Mouse (Mus musculus) liver, embryonic 15.5 days (tissue): ENCODE results near the gene Slc25a28. TPM values are rescaled to one million over a fixed set of nuclear protein-coding genes. Genes with fewer than 3 reads are reported as not detected.

ENCODE experiments used
- ATAC-seq: fragments of 200-750 bp; cut with Nextera tagmentation; 2 replicates; pipeline ENCODE4 v1.8.0; 2017; ENCODE audit warnings: moderate number of reproducible peaks, mild to moderate bottlenecking, moderate library complexity; ENCODE audit not compliant: insufficient read depth
- H3K27ac ChIP-seq: fragments of 300-500 bp; sonication (generic); replicated peaks from 2 replicates; pipeline ENCODE4 v1.5.1; 2015; ENCODE audit warnings: mild to moderate bottlenecking, inconsistent platforms
- H3K27me3 ChIP-seq: fragments of 300-500 bp; sonication (generic); 2 replicates; pipeline ENCODE4 v1.6.1; 2015; ENCODE audit warnings: mild to moderate bottlenecking, inconsistent platforms
- H3K36me3 ChIP-seq: fragments of 300-500 bp; sonication (generic); replicated peaks from 2 replicates; pipeline ENCODE4 v1.6.1; 2015; ENCODE audit warnings: moderate library complexity, mild to moderate bottlenecking, inconsistent platforms
- H3K4me1 ChIP-seq: fragments of 300-500 bp; sonication (generic); replicated peaks from 2 replicates; pipeline ENCODE4 v1.6.1; 2015; ENCODE audit warnings: inconsistent platforms
- H3K4me2 ChIP-seq: fragments of 300-500 bp; sonication (generic); 2 replicates; pipeline ENCODE4 v1.6.1; 2015; ENCODE audit warnings: moderate library complexity, mild to moderate bottlenecking, inconsistent platforms
- H3K4me3 ChIP-seq: fragments of 300-500 bp; sonication (generic); replicated peaks from 2 replicates; pipeline ENCODE4 v1.5.1; 2015; ENCODE audit warnings: mild to moderate bottlenecking, inconsistent platforms
- H3K9ac ChIP-seq: fragments of 300-500 bp; sonication (generic); 2 replicates; pipeline ENCODE4 v1.6.1; 2015; ENCODE audit warnings: moderate library complexity, mild to moderate bottlenecking, inconsistent platforms
- H3K9me3 ChIP-seq: fragments of 300-500 bp; sonication (generic); replicated peaks from 2 replicates; pipeline ENCODE4 v1.6.1; 2016; ENCODE audit warnings: inconsistent platforms
- WGBS: fragments of 180-500 bp; shearing (Covaris S2); methylation state at CpG from one replicate; pipeline ENCODE4 v1.1.7; 2015; ENCODE audit warnings: mixed read lengths; ENCODE audit not compliant: insufficient replicate concordance; 5-methylcytosine and 5-hydroxymethylcytosine counted together
- polyA plus RNA-seq: library from polyadenylated mRNA; unstranded; fragments of >200 nt; fragmentation: Nextera tagmentation; extraction: Ambion mirVana; gene quantifications from 2 replicates; pipeline ENCODE4 v1.2.1, GENCODE M21; 2015

Slc25a28 gene
- polyA plus RNA-seq, 1 experiment from 2014 or later, result 5.1 TPM

DNA sequence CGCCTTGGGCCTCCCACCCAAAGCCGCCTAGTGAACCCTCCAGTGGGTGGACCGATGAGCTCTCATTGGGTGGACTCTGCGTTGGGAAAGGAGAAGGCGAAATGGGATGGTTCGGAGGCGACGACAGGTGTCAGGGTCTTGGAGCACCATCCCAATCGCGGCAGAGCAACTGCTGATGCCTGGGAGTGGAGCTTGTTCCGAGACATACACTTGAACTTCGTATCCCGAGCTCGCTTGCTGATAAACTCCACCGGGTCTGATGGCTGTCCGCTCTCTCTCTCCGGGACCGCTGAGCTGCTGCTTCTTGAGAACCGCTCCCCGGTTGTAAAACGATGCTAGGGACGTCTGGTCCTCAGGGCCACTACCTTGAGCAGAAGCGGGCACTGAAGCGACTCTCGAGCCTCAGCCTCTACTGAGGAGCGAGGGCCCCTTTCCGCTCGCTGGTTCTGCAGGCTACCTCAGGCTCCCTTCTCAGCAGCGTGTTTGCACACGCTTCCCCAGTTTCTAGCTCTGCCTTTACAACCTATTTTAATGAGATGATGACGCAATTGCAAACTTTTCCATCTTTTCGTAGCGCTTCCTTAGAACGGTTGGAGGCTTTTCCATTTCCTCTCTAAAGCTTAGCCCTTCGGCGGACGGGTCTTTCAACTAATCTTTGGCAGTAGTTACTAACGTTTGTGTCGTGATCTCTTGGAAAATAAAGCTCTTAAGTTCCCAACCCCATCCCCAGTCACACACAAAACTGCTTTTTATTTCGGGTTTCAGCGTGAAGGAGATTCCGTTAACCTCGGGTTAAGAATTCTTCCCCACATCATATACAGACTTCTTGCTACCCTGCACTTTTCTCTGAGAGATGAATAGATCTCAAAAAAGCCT lies 1.1 kb upstream of the Slc25a28 start:
- peak overlapping the region; percentile 95 for H3K4me3 ChIP-seq
- ATAC-seq, result no peak
- H3K27me3 ChIP-seq, result no peaks in the 10 kb centered on the region
- H3K9me3 ChIP-seq, result no peaks in the 10 kb centered on the region
- WGBS, result 1% methylated on average over 43 of the region's 43 CpGs
- H3K9ac ChIP-seq, result peak overlapping the region; percentile 76
- no peaks in the 10 kb centered on the region for H3K36me3 ChIP-seq
- peak overlapping the region; percentile 96 for H3K27ac ChIP-seq
- H3K4me1 ChIP-seq, result peaks cover 40% of the 10 kb centered on the region
- peak overlapping the region; percentile 92 for H3K4me2 ChIP-seq

DNA sequence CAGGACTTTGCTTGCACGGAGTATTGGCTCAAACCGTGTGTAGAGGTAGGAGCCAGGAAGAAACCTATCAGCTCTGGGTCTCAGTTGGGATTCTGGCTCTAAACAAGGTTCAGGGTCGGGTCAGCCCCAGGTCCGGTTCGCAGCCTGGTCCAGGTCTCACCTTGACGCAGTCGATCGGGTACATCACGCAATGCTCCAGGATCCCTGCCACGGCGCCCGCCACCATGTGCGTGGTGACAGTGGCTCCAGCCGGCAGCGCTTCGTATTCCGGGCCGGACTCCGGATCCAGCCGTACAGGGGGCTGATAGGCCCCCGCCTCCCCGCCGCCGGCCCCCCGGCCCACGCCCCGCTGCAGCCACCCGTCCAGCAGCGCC lies 378 bp downstream of the Slc25a28 start:
- Histone ChIP-seq H3K9me3 (no peaks in the 10 kb centered on the region), H3K4me3 (peak overlapping the region; percentile 95), H3K4me1 (peaks cover 50% of the 10 kb centered on the region), H3K27ac (peak overlapping the region; percentile 88), H3K4me2 (peak overlapping the region; percentile 84), H3K36me3 (no peaks in the 10 kb centered on the region), H3K27me3 (no peaks in the 10 kb centered on the region), H3K9ac (peak overlapping the region; percentile 90)
- ATAC-seq, result no peak; the same call in 1 of the 2 replicates
- WGBS, result 0% methylated on average over 27 of the region's 29 CpGs

DNA sequence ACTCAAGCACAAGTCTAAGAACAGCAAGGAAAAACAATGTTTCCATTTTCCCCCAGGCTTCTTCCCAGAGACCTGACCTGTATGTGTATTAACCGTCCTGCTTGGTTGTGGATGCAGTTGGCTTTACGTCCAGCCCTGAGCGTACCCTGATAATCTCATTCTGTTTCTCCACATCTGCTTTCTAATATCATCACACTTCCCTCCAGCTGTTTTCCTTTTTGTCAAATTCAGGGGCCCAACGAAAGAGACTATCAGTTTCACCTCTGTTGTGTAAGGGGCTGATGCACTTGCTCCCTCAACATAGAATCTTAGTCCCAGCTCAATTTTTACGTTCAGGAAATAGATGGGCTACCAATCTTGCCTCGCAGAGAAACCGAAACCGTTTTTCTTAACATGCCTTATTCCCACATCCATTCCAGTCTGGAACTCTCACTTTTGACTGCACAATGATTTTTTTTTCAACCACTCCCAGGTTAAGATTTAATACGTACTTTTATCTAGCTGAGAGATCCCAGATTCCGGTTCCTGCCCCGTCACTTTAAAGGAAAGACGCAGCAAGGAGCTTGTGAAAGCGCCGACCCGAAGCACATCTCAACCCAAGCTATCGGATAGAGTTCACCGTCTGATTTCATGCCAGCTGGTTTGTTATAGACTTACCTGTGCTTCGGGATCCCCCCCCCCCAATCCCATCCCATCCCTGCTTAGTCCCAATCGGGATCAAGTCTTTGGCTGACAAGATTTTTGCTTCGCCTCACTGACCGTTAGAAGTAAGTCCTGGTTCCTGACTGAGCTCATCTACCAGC lies 967 bp downstream of the Slc25a28 start:
- Histone ChIP-seq H3K36me3 (no peaks in the 10 kb centered on the region), H3K9me3 (no peaks in the 10 kb centered on the region), H3K27ac (peak overlapping the region; percentile 88), H3K4me2 (peak overlapping the region; percentile 84), H3K4me3 (peak overlapping the region; percentile 95), H3K9ac (peak overlapping the region; percentile 90), H3K4me1 (peaks cover 54% of the 10 kb centered on the region), H3K27me3 (no peaks in the 10 kb centered on the region)
- ATAC-seq, result no peak
- 2% methylated on average over 21 of the region's 21 CpGs for WGBS

DNA sequence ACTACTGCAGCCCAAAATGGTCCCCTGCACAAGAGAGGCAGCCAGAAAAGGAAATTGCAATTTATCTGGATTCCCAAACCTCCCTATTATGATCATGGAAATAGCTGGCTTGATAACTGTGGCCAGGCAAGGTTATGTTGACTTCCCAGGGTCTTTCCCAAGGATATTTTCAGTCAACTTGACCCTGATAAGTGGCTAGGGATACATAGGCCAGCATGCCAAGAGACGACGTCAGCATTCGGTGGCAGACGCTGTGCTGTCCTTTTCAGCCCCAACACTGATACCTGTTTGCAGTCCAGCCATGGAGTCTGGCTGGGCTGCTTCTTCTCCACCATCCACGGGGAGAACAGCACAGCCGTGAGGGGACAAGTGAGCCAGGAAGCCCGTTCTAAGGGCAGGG lies 3.6 kb downstream of the Slc25a28 start:
- H3K9me3 ChIP-seq, result no peaks in the 10 kb centered on the region
- H3K4me3 ChIP-seq, result no peak overlapping the region
- no peak overlapping the region for H3K4me2 ChIP-seq
- ATAC-seq, result no peak
- no peaks in the 10 kb centered on the region for H3K27me3 ChIP-seq
- peaks cover 7% of the 10 kb centered on the region for H3K36me3 ChIP-seq
- 77% methylated on average over 7 of the region's 7 CpGs for WGBS
- no peak overlapping the region for H3K27ac ChIP-seq
- H3K4me1 ChIP-seq, result peaks cover 53% of the 10 kb centered on the region
- H3K9ac ChIP-seq, result no peak overlapping the region

DNA sequence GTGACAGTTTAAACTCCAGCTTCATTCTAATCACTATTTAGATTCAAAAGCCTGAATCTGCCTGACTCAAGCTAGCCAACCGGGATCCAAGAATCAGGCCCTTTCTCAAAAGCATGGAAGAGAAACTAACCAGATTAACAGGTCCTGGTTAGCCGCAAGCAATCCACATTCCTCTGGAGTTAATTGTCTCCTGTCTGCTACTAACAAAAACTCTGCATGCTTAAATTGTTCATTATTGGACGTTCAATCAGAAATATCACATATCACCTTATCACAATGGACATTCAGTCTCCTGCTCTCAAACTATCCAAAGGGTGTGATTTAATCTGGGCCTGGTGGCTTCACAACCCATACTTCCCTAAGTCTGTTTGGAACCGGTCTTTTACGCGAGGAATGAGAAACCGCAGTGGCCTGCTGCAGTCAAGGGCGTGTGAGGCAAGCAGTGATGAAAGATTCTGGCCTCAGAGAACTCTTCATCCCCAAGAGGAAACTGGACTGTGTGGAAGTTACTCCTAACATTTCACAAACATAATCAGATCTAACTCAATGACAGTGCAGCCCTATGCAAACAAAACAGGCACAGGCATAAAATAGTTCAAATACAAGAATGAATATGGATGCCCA lies 5.4 kb downstream of the Slc25a28 start:
- Histone ChIP-seq H3K36me3 (peaks cover 14% of the 10 kb centered on the region), H3K27me3 (no peaks in the 10 kb centered on the region), H3K4me3 (no peak overlapping the region), H3K9ac (no peak overlapping the region), H3K4me1 (peaks cover 49% of the 10 kb centered on the region), H3K9me3 (no peaks in the 10 kb centered on the region), H3K4me2 (no peak overlapping the region), H3K27ac (no peak overlapping the region)
- no peak for ATAC-seq
- WGBS, result 65% methylated on average over 8 of the region's 8 CpGs

DNA sequence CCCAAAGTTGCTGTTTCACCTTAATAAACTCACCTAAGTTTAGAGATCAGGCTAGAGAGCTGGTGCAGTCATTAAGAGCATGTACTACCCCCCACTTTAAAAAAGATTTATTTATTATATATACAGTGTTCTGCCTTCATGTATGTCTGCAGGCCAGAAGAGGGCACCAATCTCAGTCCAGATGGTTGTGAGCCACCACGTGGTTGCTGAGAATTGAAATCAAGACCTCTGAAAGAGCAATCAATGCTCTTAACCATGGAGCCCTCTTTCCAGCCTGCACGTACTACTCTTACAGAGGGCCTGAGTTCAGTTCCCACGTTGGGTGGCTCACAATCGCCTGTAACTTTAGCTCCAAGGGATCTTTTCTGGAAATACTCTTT lies 7.3 kb downstream of the Slc25a28 start:
- no peaks in the 10 kb centered on the region for H3K9me3 ChIP-seq
- no peak overlapping the region for H3K27ac ChIP-seq
- no peaks in the 10 kb centered on the region for H3K27me3 ChIP-seq
- H3K9ac ChIP-seq, result no peak overlapping the region
- H3K4me3 ChIP-seq, result no peak overlapping the region
- peaks cover 35% of the 10 kb centered on the region for H3K4me1 ChIP-seq
- no peak for ATAC-seq
- H3K36me3 ChIP-seq, result peaks cover 28% of the 10 kb centered on the region
- H3K4me2 ChIP-seq, result no peak overlapping the region
- WGBS, result 46% methylated on average over 4 of the region's 4 CpGs

DNA sequence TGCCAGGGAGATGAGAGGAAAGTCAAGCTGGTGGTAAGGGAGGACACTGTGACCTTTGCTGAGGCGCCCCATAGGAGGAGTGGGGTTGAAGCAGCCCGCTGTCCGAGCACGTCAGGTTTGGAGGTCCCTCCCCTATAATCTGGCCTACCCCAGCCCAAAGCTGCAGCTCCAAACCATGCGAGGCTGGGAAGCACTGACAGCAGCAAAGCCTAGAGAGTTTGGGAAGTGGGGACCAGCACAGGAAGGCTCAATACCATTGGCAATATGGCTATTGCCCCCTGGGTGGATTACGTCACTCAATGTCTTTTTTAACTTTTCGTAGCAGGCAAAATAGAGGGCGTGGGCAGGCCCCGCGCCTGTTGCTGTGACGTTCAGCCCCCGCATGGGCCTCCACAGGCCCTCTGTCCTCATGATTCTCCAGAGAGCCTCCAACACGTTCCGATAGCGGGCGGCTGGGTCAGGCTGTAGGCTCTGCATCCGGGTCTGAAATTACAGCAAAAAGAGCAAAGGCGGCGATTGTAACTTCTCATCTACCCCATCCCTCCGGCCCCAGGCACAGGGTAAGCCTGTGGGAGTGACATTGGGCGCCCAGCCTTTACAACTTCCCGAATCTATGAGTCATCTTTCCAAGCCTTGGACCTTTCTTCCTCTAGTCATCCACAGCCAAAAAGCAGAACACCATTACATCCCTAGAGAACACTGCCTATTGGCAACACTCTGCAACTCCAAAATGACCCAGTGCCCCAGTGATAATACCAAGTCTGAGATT lies 7.8 kb downstream of the Slc25a28 start:
- no peak overlapping the region for H3K4me2 ChIP-seq
- no peaks in the 10 kb centered on the region for H3K27me3 ChIP-seq
- H3K9ac ChIP-seq, result no peak overlapping the region
- peaks cover 30% of the 10 kb centered on the region for H3K4me1 ChIP-seq
- 76% methylated on average over 22 of the region's 22 CpGs for WGBS
- peaks cover 28% of the 10 kb centered on the region for H3K36me3 ChIP-seq
- H3K9me3 ChIP-seq, result no peaks in the 10 kb centered on the region
- H3K27ac ChIP-seq, result no peak overlapping the region
- no peak for ATAC-seq
- H3K4me3 ChIP-seq, result no peak overlapping the region

DNA sequence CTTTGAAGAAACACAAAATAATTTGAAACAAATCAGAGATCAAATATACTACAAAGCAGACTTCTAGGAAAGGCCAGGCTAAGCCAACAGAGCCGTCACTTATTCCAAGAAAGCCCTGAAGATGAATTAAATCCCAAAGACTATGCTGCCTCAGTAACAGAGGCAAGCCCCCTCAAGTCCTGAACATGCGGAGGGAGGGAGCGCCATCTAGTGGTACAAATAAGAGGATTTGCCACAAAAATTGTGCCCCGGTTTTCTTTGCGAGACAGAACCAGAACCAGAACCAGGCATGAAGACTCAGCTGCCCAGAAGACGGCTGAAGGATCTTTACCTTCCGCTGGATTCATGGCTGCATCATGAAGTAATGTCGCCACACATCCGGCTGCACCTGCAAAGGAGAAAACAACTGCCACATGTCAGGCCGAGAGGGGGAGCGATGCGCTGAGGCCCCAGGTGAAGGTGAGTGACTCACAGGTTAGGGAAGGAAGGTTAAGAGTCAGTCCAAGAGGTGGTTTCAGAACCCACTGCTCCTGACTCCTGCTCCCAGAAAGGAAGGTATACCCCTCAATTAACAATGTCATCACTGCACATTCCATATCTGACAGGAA lies 9.1 kb downstream of the Slc25a28 start:
- WGBS, result 61% methylated on average over 12 of the region's 12 CpGs
- no peak for ATAC-seq

DNA sequence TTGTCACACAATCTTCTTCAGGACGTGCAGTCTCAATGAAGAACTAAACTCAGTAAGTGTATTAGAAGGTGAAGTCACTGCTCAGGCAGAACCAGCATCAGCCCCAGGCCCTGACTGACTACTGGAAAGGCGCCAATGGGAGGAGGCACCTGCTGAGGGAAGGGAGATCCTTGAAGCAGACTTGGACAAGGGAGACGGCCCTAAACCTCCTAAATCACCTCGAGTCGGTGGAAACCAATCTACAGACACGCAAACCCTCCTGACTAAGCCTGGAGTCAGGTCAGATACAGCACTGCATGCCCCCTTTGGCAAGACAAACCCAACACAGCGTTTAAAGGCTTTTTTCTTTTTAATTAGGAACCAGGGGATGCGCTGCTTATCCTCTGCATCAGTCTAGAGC lies 11.2 kb downstream of the Slc25a28 start:
- ATAC-seq, result no peak
- Histone ChIP-seq H3K4me2 (no peak overlapping the region), H3K27me3 (no peaks in the 10 kb centered on the region), H3K4me3 (no peak overlapping the region), H3K4me1 (peaks cover 7% of the 10 kb centered on the region; the same call in 1 of the 2 replicates), H3K9ac (no peak overlapping the region), H3K9me3 (no peaks in the 10 kb centered on the region), H3K27ac (no peak overlapping the region), H3K36me3 (peaks cover 28% of the 10 kb centered on the region)
- WGBS, result 69% methylated on average over 8 of the region's 8 CpGs

More for the DNA sequence above, 9.1 kb downstream of the Slc25a28 start:
- H3K27me3 ChIP-seq, result no peaks in the 10 kb centered on the region
- H3K9me3 ChIP-seq, result no peaks in the 10 kb centered on the region
- H3K4me3 ChIP-seq, result no peak overlapping the region
- H3K4me2 ChIP-seq, result no peak overlapping the region
- no peak overlapping the region for H3K9ac ChIP-seq
- H3K27ac ChIP-seq, result no peak overlapping the region
- peaks cover 20% of the 10 kb centered on the region for H3K4me1 ChIP-seq
- peaks cover 28% of the 10 kb centered on the region for H3K36me3 ChIP-seq

DNA sequence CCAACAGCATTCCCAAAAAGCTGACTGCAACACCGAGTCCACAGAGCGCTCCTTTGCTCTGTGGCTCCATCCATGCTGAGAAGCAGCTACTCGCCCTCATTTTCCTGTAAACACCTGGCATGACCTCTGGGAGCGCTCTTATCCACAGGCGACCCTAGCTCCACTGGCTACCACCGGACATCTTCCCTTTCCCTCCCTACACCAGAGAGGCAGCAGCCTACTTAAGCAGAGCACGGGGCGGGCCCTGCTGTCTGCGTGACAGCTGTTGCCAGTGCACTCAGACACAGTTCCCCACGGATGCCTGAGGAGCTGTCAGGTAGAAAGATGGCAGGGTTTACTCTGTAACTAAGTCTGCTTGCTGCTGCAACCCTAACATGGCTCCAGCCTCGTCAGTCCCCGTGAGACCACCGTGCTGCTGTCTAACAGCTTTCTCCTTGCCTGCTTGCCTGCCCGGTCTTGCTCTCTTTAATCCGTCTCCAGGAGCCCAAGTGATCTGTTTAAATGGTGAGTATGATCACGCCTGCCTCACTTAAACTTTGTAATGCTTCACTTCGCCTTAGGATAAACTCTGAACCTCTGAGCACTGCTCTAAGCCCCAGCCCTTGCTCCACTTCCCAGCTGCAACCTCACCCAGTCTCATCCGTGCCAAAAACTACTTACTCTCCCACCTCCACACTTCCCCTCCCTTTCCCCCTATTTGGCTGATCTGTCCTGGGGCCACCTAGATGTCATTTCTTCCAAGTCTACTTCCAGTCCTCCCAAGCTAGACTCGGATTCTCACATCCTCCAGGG lies 12.3 kb downstream of the Slc25a28 start:
- Histone ChIP-seq H3K4me3 (no peak overlapping the region), H3K36me3 (peaks cover 28% of the 10 kb centered on the region), H3K27ac (no peak overlapping the region), H3K27me3 (no peaks in the 10 kb centered on the region), H3K9me3 (no peaks in the 10 kb centered on the region), H3K4me1 (peaks cover 7% of the 10 kb centered on the region; the same call in 1 of the 2 replicates), H3K9ac (no peak overlapping the region), H3K4me2 (no peak overlapping the region)
- ATAC-seq, result no peak
- WGBS, result 66% methylated on average over 19 of the region's 19 CpGs
